Mouse (Mus musculus) midbrain, embryonic 13.5 days (tissue): ENCODE results near the gene Recql5. TPM values are rescaled to one million over a fixed set of nuclear protein-coding genes. Genes with fewer than 3 reads are reported as not detected.

Experiments
- ATAC-seq: fragments of 200-750 bp; cut with Nextera tagmentation; 2 replicates; pipeline ENCODE4 v1.8.0; 2017; ENCODE audit warnings: mild to moderate bottlenecking, moderate TSS enrichment, moderate library complexity
- H3K27ac ChIP-seq: fragments of 300-500 bp; sonication (generic); 2 replicates; pipeline ENCODE4 v1.5.1; 2015; ENCODE audit warnings: inconsistent platforms, mild to moderate bottlenecking, moderate library complexity
- H3K27me3 ChIP-seq: fragments of 300-500 bp; sonication (generic); 2 replicates; pipeline ENCODE4 v1.6.1; 2015; ENCODE audit warnings: mild to moderate bottlenecking, inconsistent platforms
- H3K36me3 ChIP-seq: fragments of 300-500 bp; sonication (generic); 2 replicates; pipeline ENCODE4 v1.6.1; 2015; ENCODE audit warnings: mild to moderate bottlenecking, inconsistent platforms
- H3K4me1 ChIP-seq: fragments of 300-500 bp; sonication (generic); replicated peaks from 2 replicates; pipeline ENCODE4 v1.6.1; 2015; ENCODE audit warnings: inconsistent platforms
- H3K4me2 ChIP-seq: fragments of 300-500 bp; sonication (generic); replicated peaks from 2 replicates; pipeline ENCODE4 v1.6.1; 2015; ENCODE audit warnings: moderate library complexity, mild to moderate bottlenecking, inconsistent platforms
- H3K4me3 ChIP-seq: fragments of 300-500 bp; sonication (generic); replicated peaks from 2 replicates; pipeline ENCODE4 v1.5.1; 2015; ENCODE audit warnings: mild to moderate bottlenecking, inconsistent platforms
- H3K9ac ChIP-seq: fragments of 300-500 bp; sonication (generic); replicated peaks from 2 replicates; pipeline ENCODE4 v1.6.1; 2015; ENCODE audit warnings: mild to moderate bottlenecking, inconsistent platforms
- H3K9me3 ChIP-seq: fragments of 300-500 bp; sonication (generic); 2 replicates; pipeline ENCODE4 v1.6.1; 2016; ENCODE audit warnings: mild to moderate bottlenecking, inconsistent platforms
- WGBS: fragments of 180-500 bp; shearing (Covaris S2); methylation state at CpG from one replicate; pipeline ENCODE4 v1.1.7; 2015; 5-methylcytosine and 5-hydroxymethylcytosine counted together
- polyA plus RNA-seq: library from polyadenylated mRNA; unstranded; fragments of >200 nt; fragmentation: Nextera tagmentation; extraction: Ambion mirVana; gene quantifications from 2 replicates; pipeline ENCODE4 v1.2.1, GENCODE M21; 2015

Recql5 gene
- polyA plus RNA-seq, 1 experiment from 2014 or later = 29.2 TPM

DNA sequence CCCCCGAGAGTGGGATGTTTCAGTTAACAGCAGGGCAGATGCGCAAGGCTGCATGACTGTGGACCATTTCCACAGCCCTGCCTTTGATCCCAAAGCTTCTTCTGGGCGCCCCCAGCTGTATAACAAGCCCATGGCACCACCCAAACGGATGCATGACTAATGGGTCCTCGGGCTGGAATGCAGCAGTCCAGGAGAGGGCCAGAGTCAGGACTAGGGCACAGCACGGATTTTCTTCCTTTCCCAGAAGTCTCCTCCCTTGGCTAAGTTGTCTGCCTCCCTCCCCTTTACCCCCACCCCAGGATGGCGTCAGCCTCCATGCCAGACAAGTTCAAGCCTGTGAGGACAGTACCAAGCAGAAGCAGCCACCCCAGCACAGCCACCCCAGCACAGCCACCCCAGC lies 24.7 kb upstream of the Recql5 start:
- H3K27ac ChIP-seq = no peak overlapping the region
- no peak for ATAC-seq
- no peaks in the 10 kb centered on the region for H3K9me3 ChIP-seq
- no peak overlapping the region for H3K9ac ChIP-seq
- no peaks in the 10 kb centered on the region for H3K27me3 ChIP-seq
- H3K4me2 ChIP-seq = no peak overlapping the region
- peaks cover 17% of the 10 kb centered on the region for H3K4me1 ChIP-seq
- 78% methylated on average over 7 of the region's 7 CpGs for WGBS
- H3K36me3 ChIP-seq = peaks cover 83% of the 10 kb centered on the region
- no peak overlapping the region for H3K4me3 ChIP-seq

DNA sequence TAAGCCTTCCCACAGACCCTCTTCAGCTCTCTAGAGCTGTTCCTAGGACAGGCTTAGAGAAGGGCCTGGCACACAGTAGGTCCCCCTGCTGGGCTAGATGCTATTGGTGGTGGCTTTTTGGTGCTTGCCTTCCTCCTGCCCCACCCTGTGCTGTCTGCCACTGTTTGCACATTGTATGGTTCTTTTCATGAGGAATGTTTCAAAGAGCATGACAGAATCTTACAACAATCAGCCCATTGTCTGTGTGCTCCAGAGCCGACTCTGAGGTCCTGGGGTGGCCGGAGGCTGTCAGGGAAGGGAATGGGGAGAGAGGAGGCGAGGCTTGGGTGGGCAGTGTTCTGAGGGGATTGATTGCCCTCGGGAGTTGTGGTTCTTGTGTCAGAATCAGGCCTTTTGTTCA lies 23.2 kb upstream of the Recql5 start:
- no peaks in the 10 kb centered on the region for H3K27me3 ChIP-seq
- no peak overlapping the region for H3K4me2 ChIP-seq
- WGBS = 15% methylated on average over 4 of the region's 4 CpGs
- peaks cover 17% of the 10 kb centered on the region for H3K4me1 ChIP-seq
- H3K4me3 ChIP-seq = no peak overlapping the region
- H3K9ac ChIP-seq = no peak overlapping the region
- H3K9me3 ChIP-seq = no peaks in the 10 kb centered on the region
- H3K27ac ChIP-seq = no peak overlapping the region
- 0 out of 2 replicates have a peak, but pooled peaks have one; percentile 34 for ATAC-seq
- peaks cover 83% of the 10 kb centered on the region for H3K36me3 ChIP-seq

DNA sequence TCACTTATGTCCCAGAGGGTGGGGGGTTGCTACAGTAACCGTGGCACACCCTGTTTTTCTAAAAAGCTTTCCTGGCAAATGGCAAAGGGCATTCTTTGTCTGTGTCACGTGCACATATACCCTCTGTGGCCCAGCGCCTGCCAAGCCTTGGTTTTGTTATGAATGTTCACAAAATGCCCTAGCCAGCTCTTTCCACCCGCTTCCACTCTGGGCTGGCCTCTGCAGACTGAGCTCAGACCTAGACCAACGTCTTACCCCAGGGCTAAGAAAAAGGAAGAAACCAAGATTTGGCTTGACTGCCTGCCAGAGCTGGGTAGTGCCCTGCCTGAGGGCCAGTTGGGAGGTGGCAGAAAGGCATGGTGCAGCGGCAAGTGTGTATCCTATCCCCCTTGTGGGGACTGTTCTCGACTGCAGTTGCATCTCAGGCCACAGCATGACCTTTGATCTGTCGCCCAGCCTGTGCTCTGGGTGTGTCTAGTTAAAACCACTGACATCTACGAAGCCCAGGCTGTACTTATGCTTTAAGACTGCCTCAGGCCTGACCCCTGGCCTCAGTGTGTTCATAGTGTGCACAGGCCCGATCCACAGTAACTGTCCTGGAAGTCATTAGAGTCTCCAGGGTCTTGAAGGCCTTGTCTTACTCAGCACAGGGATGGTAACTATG lies 22.1 kb upstream of the Recql5 start:
- H3K27ac ChIP-seq = no peak overlapping the region
- H3K4me2 ChIP-seq = no peak overlapping the region
- H3K4me1 ChIP-seq = peaks cover 17% of the 10 kb centered on the region
- H3K36me3 ChIP-seq = peaks cover 83% of the 10 kb centered on the region
- H3K9ac ChIP-seq = no peak overlapping the region
- ATAC-seq = no peak
- no peaks in the 10 kb centered on the region for H3K27me3 ChIP-seq
- H3K9me3 ChIP-seq = no peaks in the 10 kb centered on the region
- no peak overlapping the region for H3K4me3 ChIP-seq
- WGBS = 74% methylated on average over 10 of the region's 10 CpGs

DNA sequence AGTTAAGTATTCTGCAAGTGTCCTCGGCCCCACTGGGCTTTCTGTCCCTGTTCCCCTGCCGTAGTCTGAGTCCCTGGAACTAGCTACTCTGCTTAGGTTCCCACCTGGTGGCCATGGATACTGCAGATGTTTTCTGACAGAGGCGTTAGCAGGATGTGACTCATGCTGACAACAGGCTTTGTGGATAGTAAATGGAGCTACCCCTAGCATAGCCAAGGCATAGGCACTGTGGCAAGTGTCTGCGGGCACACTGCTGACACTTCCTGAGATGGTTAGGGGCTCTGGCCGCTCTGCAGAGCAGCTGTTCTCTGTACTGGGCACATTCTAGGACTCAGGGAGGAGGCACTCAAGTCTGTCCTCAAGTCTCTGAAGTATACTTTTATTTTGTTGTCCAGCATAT lies 21.4 kb upstream of the Recql5 start:
- no peak for ATAC-seq
- Histone ChIP-seq H3K9me3 (no peaks in the 10 kb centered on the region), H3K9ac (no peak overlapping the region), H3K4me1 (peaks cover 17% of the 10 kb centered on the region), H3K27me3 (no peaks in the 10 kb centered on the region), H3K27ac (no peak overlapping the region), H3K4me2 (no peak overlapping the region), H3K4me3 (no peak overlapping the region), H3K36me3 (peaks cover 83% of the 10 kb centered on the region)
- WGBS = 87% methylated on average over 5 of the region's 5 CpGs

DNA sequence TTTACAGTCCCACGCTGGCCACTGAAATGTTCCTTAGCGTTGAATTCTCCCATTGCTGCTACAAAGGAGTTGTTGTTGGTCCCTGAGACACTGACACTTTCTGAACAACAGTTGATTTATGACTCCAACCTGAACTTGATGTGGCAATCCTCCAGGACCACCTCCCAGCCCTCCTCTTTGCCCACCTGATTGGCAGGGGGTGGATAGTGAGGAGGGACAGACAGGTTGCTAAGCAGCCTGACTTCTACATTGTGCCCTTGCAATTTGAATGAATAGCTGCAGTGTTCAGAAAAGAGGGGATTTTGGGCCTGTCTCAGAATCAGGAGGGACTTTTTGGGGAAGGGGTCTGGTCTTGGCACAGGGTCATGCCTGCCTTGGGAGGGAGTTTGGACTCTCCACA lies 17.4 kb upstream of the Recql5 start:
- 91% methylated on average over 2 of the region's 2 CpGs for WGBS
- no peak for ATAC-seq
- Histone ChIP-seq H3K27ac (no peak overlapping the region), H3K4me1 (peaks cover 5% of the 10 kb centered on the region), H3K36me3 (peaks cover 95% of the 10 kb centered on the region), H3K9me3 (no peaks in the 10 kb centered on the region), H3K4me2 (no peak overlapping the region), H3K9ac (no peak overlapping the region), H3K27me3 (no peaks in the 10 kb centered on the region), H3K4me3 (no peak overlapping the region)

DNA sequence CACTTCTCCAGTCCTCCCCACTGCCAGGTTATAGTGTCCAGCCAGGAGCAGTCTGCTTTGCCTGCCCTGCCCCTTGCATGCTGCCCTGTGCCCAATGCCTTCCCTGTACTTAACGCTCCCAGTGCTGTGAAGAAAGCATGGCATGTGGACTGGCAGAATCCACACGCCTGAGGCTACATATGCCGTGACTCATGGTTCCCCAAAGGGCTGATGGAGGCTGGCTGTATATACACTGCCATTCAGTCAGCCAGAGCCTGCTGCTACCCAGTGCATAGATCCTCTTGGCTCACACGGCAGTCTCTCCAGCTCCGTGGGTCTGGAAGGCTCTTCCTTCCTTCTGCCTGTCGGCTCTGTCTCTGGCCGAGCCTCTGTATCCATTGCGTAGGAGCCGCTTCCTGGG lies 15.0 kb upstream of the Recql5 start:
- Histone ChIP-seq H3K36me3 (peaks cover 92% of the 10 kb centered on the region), H3K9me3 (no peaks in the 10 kb centered on the region), H3K9ac (no peak overlapping the region), H3K27me3 (no peaks in the 10 kb centered on the region), H3K4me2 (no peak overlapping the region), H3K27ac (no peak overlapping the region), H3K4me1 (no peaks in the 10 kb centered on the region), H3K4me3 (no peak overlapping the region)
- 95% methylated on average over 9 of the region's 9 CpGs for WGBS
- no peak for ATAC-seq

DNA sequence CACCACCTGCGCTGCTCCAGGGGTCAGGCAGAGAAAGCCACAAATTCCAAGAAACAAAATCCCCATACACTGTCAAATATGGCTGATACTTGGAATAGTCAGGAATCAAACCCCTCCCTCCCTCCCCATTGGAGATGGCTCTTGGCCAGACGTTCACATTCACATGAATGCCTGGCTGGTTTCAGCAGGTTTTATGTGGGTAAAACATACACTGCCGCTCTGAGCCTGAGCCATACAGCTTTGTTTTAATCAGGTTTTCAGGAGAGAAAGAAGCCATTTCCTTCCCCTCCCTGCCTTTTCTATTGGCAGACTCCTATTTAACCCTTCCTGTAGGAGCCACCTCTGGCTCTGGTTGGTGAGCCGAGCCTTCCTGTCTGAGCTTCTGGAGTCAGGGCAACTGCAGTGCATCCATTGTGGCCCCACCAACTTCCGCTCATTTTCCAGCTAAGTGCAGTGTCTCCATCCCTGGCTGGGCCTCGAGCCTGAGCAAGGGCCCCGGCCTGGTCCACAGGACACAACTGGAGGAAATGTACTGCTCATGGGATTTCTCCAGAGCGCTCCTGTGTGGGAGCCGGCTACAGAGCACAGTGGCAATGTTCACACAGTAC lies 13.0 kb upstream of the Recql5 start:
- H3K36me3 ChIP-seq = peaks cover 91% of the 10 kb centered on the region
- H3K4me2 ChIP-seq = no peak overlapping the region
- WGBS = 86% methylated on average over 9 of the region's 9 CpGs
- H3K27ac ChIP-seq = no peak overlapping the region
- no peaks in the 10 kb centered on the region for H3K9me3 ChIP-seq
- no peaks in the 10 kb centered on the region for H3K4me1 ChIP-seq
- H3K4me3 ChIP-seq = no peak overlapping the region
- ATAC-seq = no peak
- no peaks in the 10 kb centered on the region for H3K27me3 ChIP-seq
- no peak overlapping the region for H3K9ac ChIP-seq

DNA sequence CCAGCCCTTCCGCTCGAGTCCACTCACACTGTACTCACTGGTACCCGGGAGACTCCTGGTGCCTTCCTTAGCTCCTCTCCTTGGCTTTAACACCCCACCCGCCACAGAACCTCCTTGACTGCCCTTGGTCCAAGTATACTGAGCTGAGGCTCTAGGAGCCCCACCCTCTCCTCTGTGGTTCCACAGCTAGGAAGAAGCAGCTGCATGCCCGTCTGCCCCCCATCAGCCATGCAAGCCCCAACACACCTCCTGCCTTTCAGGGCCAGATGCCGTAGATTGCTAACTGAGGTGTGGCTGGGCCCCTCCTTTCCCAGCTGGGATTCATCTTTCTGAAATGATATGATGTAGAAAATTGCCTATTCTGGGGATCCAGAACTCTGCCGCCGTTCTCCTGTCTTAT lies 12.0 kb upstream of the Recql5 start:
- Histone ChIP-seq H3K4me1 (no peaks in the 10 kb centered on the region), H3K36me3 (peaks cover 90% of the 10 kb centered on the region), H3K4me3 (no peak overlapping the region), H3K27me3 (no peaks in the 10 kb centered on the region), H3K9ac (no peak overlapping the region), H3K9me3 (no peaks in the 10 kb centered on the region), H3K4me2 (no peak overlapping the region), H3K27ac (no peak overlapping the region)
- 94% methylated on average over 8 of the region's 8 CpGs for WGBS
- no peak for ATAC-seq

DNA sequence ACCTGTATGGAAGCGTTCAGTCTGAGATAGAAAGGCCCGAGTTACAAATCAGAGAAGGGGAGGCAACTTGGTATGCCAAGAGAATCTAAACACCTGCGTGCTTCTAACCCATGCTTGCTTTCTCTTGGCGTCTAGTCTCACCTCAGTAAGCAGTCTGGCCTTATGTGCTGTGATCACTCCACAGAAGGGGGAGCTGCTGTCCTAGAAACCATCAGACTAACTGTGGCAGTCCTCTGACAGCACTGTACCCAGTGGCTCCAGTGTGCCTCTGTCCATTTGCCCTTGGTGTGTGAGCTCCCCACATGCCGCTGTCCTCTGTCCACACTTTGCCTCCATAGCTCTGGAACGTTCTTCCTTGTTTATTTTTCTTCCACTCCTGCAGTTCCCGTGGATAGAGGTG lies 8.7 kb upstream of the Recql5 start:
- Histone ChIP-seq H3K4me2 (no peak overlapping the region), H3K9me3 (no peaks in the 10 kb centered on the region), H3K36me3 (peaks cover 90% of the 10 kb centered on the region), H3K4me1 (no peaks in the 10 kb centered on the region), H3K27me3 (no peaks in the 10 kb centered on the region), H3K9ac (no peak overlapping the region), H3K4me3 (no peak overlapping the region), H3K27ac (no peak overlapping the region)
- WGBS = 89% methylated on average over 7 of the region's 7 CpGs
- ATAC-seq = no peak

DNA sequence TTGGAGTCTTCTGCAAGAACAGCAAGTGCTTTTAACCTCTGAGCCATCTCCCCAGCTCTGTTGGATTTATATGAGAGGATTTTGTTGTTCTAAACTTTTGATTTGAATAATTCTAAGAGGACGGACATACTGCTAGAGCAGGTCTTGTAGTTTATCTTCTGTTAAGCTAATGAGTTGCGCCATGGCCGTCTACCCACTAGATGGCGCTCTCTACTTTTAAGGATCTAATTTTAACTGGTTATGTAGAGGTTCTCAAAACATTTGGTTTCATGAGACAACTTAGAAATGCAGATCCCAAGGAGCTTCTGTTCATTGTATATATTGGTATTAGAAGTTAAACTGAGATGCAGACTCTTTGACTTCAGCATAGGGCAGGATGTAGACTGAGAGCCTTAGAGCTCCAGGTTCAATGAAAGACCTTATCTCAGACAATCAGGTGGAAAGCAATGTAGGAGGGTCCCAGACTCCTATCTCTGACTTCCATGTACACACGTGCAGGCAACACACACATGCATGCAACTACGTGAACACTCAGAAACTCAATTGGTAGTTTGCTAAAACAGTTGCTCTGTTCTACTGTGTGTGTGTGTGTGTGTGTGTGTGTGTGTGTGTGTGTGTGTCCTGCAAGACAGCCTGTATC lies 6.5 kb upstream of the Recql5 start:
- ATAC-seq = no peak
- H3K4me3 ChIP-seq = no peak overlapping the region
- 39% methylated on average over 6 of the region's 6 CpGs for WGBS
- H3K27me3 ChIP-seq = no peaks in the 10 kb centered on the region
- H3K4me2 ChIP-seq = no peak overlapping the region
- H3K4me1 ChIP-seq = peaks cover 11% of the 10 kb centered on the region
- H3K9me3 ChIP-seq = no peaks in the 10 kb centered on the region
- peaks cover 83% of the 10 kb centered on the region for H3K36me3 ChIP-seq
- H3K9ac ChIP-seq = no peak overlapping the region
- no peak overlapping the region for H3K27ac ChIP-seq

DNA sequence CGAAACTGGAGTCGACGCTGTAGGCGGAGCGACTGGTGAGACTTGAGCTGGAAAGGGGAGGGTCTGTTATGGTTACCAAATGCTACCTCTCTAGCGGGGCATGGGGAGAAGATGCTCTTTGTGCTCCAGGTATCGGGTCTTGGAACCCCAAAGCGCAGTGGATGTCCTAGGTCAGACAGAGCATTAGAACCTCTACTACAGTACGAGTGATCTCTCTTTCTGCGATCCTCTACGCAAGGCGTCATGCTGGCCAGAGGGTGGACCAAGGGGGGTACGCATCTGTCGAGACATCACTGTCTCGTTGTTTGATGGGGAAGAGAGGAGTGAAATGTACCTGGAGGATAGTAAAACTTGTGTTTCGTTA lies 452 bp upstream of the Recql5 start:
- ATAC-seq = no peak; the same call in none of the 2 replicates
- no peaks in the 10 kb centered on the region for H3K9me3 ChIP-seq
- peak overlapping the region; percentile 52 for H3K27ac ChIP-seq
- H3K36me3 ChIP-seq = peaks cover 40% of the 10 kb centered on the region
- peak overlapping the region; percentile 94 for H3K4me3 ChIP-seq
- H3K4me1 ChIP-seq = peaks cover 33% of the 10 kb centered on the region
- 1% methylated on average over 16 of the region's 16 CpGs for WGBS
- H3K9ac ChIP-seq = peak overlapping the region; percentile 89
- no peaks in the 10 kb centered on the region for H3K27me3 ChIP-seq
- H3K4me2 ChIP-seq = peak overlapping the region; percentile 96

DNA sequence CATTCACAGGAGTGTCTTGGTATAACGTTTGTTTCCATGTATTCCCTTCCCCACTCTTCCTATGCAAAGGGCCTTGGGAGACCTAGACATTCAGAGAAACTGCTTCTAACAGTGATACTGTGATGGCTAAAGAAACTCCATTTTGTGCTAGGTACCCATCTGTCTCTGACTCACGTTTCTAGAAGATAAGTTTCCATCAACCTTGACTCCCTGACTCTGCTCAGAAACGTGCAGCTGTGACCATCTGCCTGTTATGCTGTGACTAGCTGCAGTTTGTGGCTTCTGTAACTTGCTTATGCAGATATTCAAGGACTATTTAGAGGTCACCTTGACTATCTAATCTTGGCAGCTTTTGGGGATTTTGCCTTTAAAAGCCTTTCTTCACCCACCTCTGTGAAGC lies 2.0 kb downstream of the Recql5 start:
- Histone ChIP-seq H3K9ac (no peak overlapping the region), H3K4me2 (no peak overlapping the region), H3K9me3 (no peaks in the 10 kb centered on the region), H3K27me3 (no peaks in the 10 kb centered on the region), H3K36me3 (peaks cover 37% of the 10 kb centered on the region), H3K4me3 (no peak overlapping the region), H3K4me1 (peaks cover 30% of the 10 kb centered on the region), H3K27ac (no peak overlapping the region)
- WGBS = 79% methylated on average over 3 of the region's 3 CpGs
- no peak for ATAC-seq
